Mouse (Mus musculus) liver, postnatal 0 days (tissue): ENCODE measurements around the gene Stat4. TPM values are rescaled to one million over a fixed set of nuclear protein-coding genes. Genes with fewer than 3 reads are reported as not detected.

Experiments
- ATAC-seq: fragments of 200-750 bp; cut with Nextera tagmentation; 2 replicates; pipeline ENCODE4 v1.8.0; 2017; ENCODE audit warnings: mild to moderate bottlenecking, moderate library complexity
- DNase-seq: peaks from one replicate; pipeline ENCODE4 v3.0.0-alpha.2; 2016
- H3K27ac ChIP-seq: fragments of 300-500 bp; sonication (generic); 2 replicates; pipeline ENCODE4 v1.5.1; 2014; ENCODE audit warnings: antibody characterized with exemption, moderate library complexity, mild to moderate bottlenecking, low read depth
- H3K27me3 ChIP-seq: fragments of 300-500 bp; sonication (generic); 2 replicates; pipeline ENCODE4 v1.6.1; 2014; ENCODE audit warnings: low read length, control low read depth, mixed read lengths; ENCODE audit not compliant: insufficient read depth
- H3K36me3 ChIP-seq: fragments of 300-500 bp; sonication (generic); replicated peaks from 2 replicates; pipeline ENCODE4 v1.6.1; 2014; ENCODE audit warnings: mild to moderate bottlenecking, control low read depth, low read length, moderate library complexity, mixed read lengths; ENCODE audit not compliant: insufficient read depth
- H3K4me1 ChIP-seq: fragments of 300-500 bp; sonication (generic); 2 replicates; pipeline ENCODE4 v1.6.1; 2014; ENCODE audit warnings: antibody characterized with exemption, mild to moderate bottlenecking, control low read depth; ENCODE audit not compliant: insufficient read depth
- H3K4me2 ChIP-seq: fragments of 300-500 bp; sonication (generic); 2 replicates; pipeline ENCODE4 v1.6.1; 2014; ENCODE audit warnings: low read depth, mild to moderate bottlenecking, low read length, moderate library complexity, mixed read lengths
- H3K4me3 ChIP-seq: fragments of 300-500 bp; sonication (generic); 2 replicates; pipeline ENCODE4 v1.5.1; 2014; ENCODE audit warnings: low read depth, low read length
- H3K9ac ChIP-seq: fragments of 300-500 bp; sonication (generic); replicated peaks from 2 replicates; pipeline ENCODE4 v1.6.1; 2014; ENCODE audit warnings: mild to moderate bottlenecking, moderate library complexity
- H3K9me3 ChIP-seq: fragments of 300-500 bp; sonication (generic); 2 replicates; pipeline ENCODE4 v1.6.1; 2016; ENCODE audit warnings: mild to moderate bottlenecking, control low read depth, low read length, mixed read lengths
- CTCF ChIP-seq: sonication (generic); IDR thresholded peaks from 2 replicates; pipeline ENCODE4 v1.5.1; 2016; ENCODE audit warnings: antibody characterized with exemption, low read depth
- EP300 ChIP-seq: IDR thresholded peaks from 2 replicates; pipeline ENCODE4 v1.6.1; 2016; ENCODE audit warnings: antibody characterized with exemption, low read depth, mild to moderate bottlenecking
- WGBS: fragments of 180-500 bp; shearing (Covaris S2); extraction: QIAGEN DNeasy Blood & Tissue Kit; methylation state at CpG from one replicate; pipeline ENCODE4 v1.1.7; 2014; ENCODE audit not compliant: insufficient replicate concordance; 5-methylcytosine and 5-hydroxymethylcytosine counted together
- polyA plus RNA-seq: library from polyadenylated mRNA; unstranded; fragments of >200 nt; fragmentation: Nextera tagmentation; extraction: Ambion mirVana; gene quantifications from 2 replicates; pipeline ENCODE4 v1.2.1, GENCODE M21; 2015

The Stat4 gene
- polyA plus RNA-seq, 1 experiment from 2014 or later = 1.4 TPM

DNA sequence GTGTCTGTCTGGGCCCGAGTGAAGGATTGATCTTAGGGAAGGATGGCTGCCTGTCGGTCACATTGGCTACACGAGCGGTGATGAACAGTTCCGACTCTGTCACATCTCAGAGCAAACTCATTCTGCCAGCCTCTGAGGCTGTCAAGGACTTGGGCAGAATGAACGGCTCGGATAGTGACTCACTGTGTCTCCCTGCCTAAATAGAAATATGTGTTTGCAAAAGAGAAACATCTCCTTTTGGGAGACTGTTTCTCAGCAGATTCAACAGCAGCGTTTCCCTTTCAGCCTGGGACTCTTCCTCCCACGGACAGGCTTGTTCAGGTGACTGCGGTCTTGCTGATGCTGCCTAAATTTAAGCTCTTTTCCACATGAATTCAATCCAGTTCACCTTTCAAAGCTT, 169.4 kb downstream of the Stat4 start:
- ATAC-seq (no peak), DNase-seq (no peak)
- Histone ChIP-seq H3K4me2 (no peak overlapping the region), H3K9ac (no peak overlapping the region), H3K9me3 (no peaks in the 10 kb centered on the region), H3K27ac (no peak overlapping the region), H3K4me3 (no peak overlapping the region), H3K27me3 (no peaks in the 10 kb centered on the region), H3K4me1 (0 out of 2 replicates have a peak, but pooled peaks cover 2% of the 10 kb centered on the region), H3K36me3 (peaks cover 97% of the 10 kb centered on the region)
- no peak for TF ChIP-seq EP300
- no peak for TF ChIP-seq CTCF
- 91% methylated on average over 10 of the region's 10 CpGs for WGBS

Other genes starting within 250 kb of the Stat4 start
- gene Myo1b, start 71.1 kb upstream of the Stat4 start, polyA plus RNA-seq = 10.7 and 12.6 TPM in 2 replicates
- 31.2 and 33.7 TPM in 2 replicates for gene Stat1, start 132.3 kb downstream of the Stat4 start, polyA plus RNA-seq
- gene Gls, start 246.1 kb downstream of the Stat4 start, polyA plus RNA-seq = 3.9 and 4.7 TPM in 2 replicates